Mouse (Mus musculus): ENCODE data around the gene Dmwd.
A peak's percentile ranks its signal among the peaks of the same experiment; 100 is the strongest.
"Not testable (repeated sequence)": the region's sequence is repeated elsewhere in the genome, so short reads cannot be mapped to it uniquely, and the experiment has no call there.

The Dmwd gene

DNA sequence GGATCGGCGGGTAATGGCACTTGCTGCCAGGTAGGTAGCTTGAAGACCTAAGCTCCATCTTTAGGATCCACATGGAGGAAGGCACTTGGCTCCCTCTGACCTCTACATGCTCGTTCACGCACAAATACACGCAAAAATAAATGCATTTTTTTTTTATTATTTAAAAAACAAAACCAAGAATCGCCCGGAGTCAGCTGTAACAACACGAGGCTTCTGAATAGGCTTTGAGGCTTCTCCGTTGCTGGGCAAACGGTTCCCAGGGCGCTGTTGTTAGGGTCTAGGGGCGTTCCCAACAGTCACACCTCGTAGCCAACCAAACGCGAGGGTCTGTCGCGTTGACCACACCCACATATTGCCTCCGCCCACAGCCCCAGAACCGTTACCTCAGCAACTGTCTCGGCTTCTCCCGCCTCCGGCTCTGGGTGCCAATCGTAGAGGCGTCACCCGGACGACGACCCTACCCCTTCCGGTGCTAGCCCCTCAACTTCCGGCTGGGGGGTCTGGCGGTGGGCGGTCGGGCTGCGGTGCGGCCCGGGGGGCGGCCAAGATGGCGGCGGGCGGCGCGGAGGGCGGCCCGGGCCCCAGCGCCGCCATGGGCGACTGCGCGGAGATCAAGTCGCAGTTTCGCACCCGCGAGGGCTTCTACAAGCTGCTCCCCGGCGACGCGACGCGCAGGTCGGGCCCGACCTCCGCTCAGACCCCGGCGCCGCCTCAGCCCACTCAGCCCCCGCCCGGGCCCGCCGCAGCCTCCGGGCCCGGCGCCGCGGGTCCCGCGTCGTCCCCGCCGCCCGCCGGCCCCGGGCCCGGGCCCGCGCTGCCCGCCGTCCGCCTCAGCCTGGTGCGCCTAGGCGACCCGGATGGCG is at the start of gene Dmwd:
Dmwd (plus strand) TSS at position 505 of the 863 bp plus-strand sequence.
- peak; percentile 96 to 98 for DNase-seq

GRCm38 (mm10) chr7:19028067-19028466 is 48.0 kb upstream of the Dmwd start:
- no peak for DNase-seq

GRCm38 (mm10) chr7:19029084-19029653 is 46.9 kb upstream of the Dmwd start:
- DNase-seq, result peak; percentile 54 to 82

DNA sequence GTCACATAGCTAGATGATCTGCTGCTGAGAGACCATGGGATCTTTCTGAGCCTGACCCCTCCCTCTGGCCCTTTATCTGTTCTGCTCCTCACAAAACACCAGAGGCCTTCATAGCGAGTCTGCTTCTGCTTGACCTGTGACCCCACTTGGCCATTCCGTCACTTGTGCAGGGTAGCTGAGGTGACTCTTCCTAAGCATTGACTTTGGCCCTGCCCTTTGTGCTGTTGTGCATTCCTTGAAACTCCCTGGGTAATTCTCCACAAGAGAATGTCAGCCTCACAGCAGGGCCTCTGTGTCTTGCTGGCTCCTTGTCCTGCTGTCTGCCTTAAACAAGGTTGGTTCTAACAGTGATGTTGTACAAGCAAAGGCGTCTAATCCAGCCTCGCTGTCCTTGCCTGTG is 44.4 kb upstream of the Dmwd start:
- peak in 1 of 2 experiments; percentile 56 for DNase-seq

- no peak for DNase-seq
Measured at GRCm38 (mm10) chr7:19044616-19045015, 31.4 kb upstream of the Dmwd start.

DNA sequence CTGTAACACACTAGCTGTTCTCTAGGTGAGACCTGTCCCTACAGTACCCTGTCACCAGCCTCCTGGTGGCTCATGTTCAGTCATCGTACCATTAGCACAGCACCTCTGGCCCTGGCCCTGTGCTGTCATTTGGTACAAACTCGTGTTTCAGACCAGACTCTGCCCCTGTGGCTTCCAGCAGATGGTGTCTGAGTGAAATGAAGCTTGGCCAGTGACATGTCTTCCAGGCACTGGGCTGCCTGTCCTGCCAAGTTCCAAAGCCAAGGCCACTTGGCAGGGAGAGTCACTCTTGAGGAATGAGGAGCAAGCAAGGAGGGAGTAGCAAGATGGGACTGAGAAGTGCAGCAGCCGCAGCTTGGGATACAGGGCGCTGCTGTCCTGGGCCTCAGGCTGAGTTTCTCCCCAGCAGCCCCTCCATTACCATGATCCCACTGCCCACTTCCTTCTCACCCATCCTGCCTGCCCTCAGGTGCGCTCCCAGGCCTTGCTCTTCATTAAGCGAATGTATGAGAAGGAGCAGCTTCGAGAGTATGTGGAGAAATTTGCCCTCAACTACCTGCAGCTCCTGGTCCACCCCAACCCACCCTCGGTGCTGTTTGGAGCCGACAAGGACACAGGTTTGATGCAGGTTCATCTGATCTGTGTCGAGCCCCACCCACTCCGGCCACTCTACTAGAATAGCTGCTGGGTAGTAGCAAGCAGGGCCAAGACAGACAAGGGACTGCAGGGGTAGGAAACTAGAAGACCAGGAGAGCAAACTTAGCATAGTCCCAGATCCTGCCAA is 29.5 kb upstream of the Dmwd start:
- DNase-seq, result no peak

- no peak for DNase-seq
Measured at GRCm38 (mm10) chr7:19048006-19048527, 28.0 kb upstream of the Dmwd start.

- no peak for DNase-seq
Measured at GRCm38 (mm10) chr7:19049252-19049651, 26.8 kb upstream of the Dmwd start.

- no peak for DNase-seq
Measured at GRCm38 (mm10) chr7:19050172-19050571, 25.9 kb upstream of the Dmwd start.

DNA sequence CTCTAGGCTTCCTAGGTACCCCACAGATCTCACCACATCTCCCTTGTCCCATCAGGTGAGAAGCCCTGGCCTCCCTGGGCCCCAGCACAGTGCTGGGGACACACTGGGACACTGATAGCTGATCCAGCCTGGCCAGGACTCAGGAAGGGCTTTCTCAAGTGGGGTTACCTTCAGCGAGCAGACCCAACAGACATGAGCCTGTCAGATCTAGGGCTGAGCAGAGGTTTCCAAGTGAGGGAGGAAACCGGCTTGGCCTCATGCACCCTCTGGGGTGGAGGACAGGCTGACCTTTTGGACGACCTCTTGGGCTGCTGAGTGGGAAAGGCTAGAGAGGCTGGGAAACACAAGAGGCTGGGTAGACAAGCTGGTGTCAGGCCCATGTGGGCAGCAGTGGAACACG is 24.9 kb upstream of the Dmwd start:
- DNase-seq, result no peak

DNA sequence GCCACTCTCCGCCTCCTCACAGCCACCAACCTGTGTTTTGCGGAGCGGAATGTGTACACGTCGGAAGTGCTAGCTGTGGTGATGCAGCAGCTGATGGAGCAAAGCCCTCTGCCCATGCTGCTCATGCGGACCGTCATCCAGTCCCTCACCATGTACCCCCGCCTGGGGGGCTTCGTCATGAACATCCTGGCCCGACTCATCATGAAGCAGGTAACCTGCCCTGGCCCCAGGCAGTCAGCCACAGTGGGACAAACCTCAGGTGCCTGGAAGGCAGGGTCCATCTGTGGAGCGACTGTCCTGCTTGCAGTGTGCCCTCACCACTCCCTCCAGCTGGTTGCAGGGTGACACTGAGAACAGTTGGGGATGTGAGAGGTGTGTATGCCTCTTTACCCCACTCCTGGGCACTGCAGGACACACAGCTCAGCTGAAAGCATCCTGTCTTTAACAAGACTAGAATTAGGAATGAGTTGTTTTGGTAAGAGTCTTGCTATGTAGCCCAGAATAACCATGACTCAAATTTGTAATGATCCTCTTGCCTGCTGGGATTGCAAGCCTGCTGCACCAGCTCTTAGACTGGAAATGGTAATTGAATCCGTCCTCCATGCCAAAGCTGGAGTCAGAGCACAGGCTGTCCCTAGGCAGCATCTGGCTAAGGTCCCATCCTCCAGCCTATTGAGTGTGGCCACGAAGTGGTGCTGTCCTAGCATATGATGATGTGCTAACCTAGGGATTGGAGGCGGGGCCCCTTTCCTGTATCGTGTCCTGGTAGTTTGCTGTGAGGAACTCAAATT is 23.5 kb upstream of the Dmwd start:
- DNase-seq, result no peak

GRCm38 (mm10) chr7:19053136-19053532 is 22.9 kb upstream of the Dmwd start:
- no peak for DNase-seq

GRCm38 (mm10) chr7:19054047-19054776 is 21.8 kb upstream of the Dmwd start, which contains the start of gene Rsph6a:
Rsph6a (plus strand) TSS chr7:19054690.
- DNase-seq, result peak in 1 of 2 experiments; percentile 62

GRCm38 (mm10) chr7:19054777-19055076 is 21.3 kb upstream of the Dmwd start:
- no peak for DNase-seq

DNA sequence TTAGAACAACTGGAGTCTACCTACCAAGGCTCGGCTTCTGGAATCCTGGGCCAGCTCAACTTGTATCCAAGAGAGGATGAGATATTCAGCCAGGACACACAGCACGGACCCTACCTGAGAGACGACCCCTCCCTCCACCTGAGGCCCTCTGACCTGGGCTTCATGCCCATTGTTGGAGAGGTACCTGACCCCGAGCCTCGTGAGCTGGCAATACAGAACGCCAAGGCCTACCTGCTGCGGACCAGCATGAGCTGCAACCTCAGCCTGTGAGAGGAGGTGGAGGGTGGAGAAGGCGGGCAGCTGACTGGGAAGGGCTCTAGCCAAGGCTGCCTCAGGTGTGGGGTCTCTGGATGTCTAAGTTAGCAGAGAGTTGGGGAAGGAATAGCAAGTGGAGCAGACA is 20.9 kb upstream of the Dmwd start:
- no peak for DNase-seq

- DNase-seq, result no peak
Measured at GRCm38 (mm10) chr7:19057405-19057804, 18.6 kb upstream of the Dmwd start.

- DNase-seq, result no peak
Measured at GRCm38 (mm10) chr7:19065896-19066295, 10.1 kb upstream of the Dmwd start.

DNA sequence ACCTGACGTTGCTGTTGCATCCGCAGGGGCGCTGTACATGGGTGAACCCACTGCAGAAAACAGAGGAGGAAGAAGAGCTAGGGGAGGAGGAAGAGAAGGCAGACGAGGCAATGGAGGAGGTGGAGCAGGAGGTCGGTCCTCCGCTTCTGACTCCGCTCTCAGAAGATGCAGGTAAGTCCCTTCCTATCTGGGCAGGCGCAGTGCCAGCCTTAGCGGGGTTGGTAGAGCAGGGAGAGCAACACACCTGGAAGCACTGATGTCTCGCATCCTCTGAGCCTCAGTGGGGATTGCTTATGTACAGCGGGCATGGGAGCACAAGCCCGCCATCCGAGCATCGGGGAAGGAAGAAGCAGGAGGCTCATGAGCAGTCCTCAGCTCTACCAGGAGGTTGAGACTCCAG is 9.0 kb upstream of the Dmwd start:
- DNase-seq, result no peak

DNA sequence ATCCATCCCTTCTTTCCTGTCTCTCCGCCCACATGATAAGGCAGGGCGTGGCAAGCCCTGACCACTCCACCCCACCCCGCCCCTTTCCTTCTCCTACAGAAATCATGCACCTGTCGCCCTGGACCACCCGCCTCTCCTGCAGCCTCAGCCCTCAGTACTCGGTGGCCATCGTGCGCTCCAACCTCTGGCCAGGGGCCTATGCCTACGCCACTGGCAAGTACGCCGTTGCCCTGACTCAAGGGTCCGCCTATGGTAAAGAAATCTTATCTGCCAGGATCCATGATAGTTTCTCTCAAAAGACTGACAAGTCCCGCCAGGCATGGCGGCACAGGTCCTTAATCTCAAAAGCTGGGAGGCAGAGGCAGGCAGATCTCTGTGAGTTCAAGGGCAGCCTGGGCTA is 8.1 kb upstream of the Dmwd start:
- no peak for DNase-seq

DNA sequence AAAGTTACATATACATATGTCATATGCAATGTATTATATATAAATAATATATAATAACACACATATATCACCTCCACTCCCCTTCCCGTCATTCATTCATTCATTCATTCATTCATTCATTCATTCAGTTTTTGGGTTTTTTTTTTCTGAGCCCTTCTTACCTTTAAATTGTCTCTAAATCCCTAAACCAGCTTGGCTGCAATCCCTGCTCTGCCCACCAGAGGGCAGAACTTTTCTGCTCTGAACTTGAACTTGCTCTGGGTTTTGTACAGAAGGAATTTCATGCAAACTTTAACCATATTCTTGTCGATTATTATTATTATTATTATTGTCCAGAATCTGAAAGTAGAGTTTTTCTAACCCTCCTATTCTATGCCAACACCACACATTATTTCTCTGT is 7.3 kb upstream of the Dmwd start:
- DNase-seq, result peak; percentile 64 to 89

DNA sequence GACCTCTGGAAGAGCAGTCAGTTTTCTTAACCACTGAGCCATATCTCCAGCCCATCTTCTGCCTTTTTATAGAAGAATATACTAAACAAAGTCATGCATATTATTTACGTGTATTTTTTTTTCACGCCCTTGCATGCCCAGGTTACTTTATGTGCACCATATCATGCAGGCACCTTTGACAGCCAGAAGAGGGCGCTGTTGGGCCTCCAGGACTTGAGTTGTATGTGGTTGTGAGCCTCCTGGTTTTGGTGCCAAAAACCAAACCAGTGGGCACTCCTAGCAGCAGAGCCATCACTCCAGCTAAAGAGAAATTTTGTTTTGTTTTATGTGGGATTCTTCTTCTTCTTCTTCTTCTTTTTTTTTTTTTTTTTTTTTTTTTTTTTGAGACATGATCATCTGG is 6.5 kb upstream of the Dmwd start:
- peak in 1 of 2 experiments; percentile 59 for DNase-seq

GRCm38 (mm10) chr7:19071024-19071423 is 5.0 kb upstream of the Dmwd start:
- DNase-seq, result not testable (repeated sequence)

Measured in kidney, postnatal 36 days (tissue).